Mouse (Mus musculus) CH12.LX (cell line): ENCODE measurements around the gene Kctd5. TPM values are rescaled to one million over a fixed set of nuclear protein-coding genes. Genes with fewer than 3 reads are reported as not detected.

Source experiments
- DNase-seq: peaks from one replicate; pipeline ENCODE4 v3.0.0-alpha.2; 2013; ENCODE audit errors: extremely low read depth
- H3K27ac ChIP-seq: 2 replicates; pipeline ENCODE4 v1.5.1; 2012; ENCODE audit warnings: low read depth, mild to moderate bottlenecking, control low read depth, moderate library complexity; ENCODE audit not compliant: insufficient read depth
- H3K27me3 ChIP-seq: replicated peaks from 2 replicates; pipeline ENCODE3; 2012; ENCODE audit warnings: inconsistent platforms
- H3K36me3 ChIP-seq, 2 experiments: replicated peaks in 1 of 2; 2 replicates each; pipeline versions ENCODE3 to v1.6.1; 2012; ENCODE audit warnings: inconsistent platforms in 1 of 2, low read length in 1 of 2, mild to moderate bottlenecking in 1 of 2, mixed read lengths in 1 of 2, moderate library complexity in 1 of 2; ENCODE audit not compliant: control insufficient read depth in 1 of 2, insufficient read depth in 1 of 2
- H3K4me1 ChIP-seq, 2 experiments: 2 replicates each; pipeline ENCODE4 v1.6.1; 2012; ENCODE audit warnings: inconsistent platforms in 1 of 2, moderate library complexity in 1 of 2; ENCODE audit not compliant: insufficient read depth in 2 of 2, control insufficient read depth in 1 of 2
- H3K4me2 ChIP-seq: 2 replicates; pipeline ENCODE4 v1.6.1; 2012; ENCODE audit warnings: low read depth, mild to moderate bottlenecking, control low read depth; ENCODE audit not compliant: poor library complexity, insufficient read depth, severe bottlenecking
- H3K4me3 ChIP-seq, 3 experiments: fragments of 150-350 bp in 1 of 3; sonication (generic) in 1 of 3; replicated peaks in 1 of 3; 2 replicates each; pipeline versions ENCODE3 to v1.5.1; 2011 to 2012; ENCODE audit warnings: low read depth in 2 of 3, low read length in 2 of 3, mild to moderate bottlenecking in 2 of 3, moderate library complexity in 2 of 3, control low read depth in 1 of 3, improper control_type of control experiment in 1 of 3, inconsistent platforms in 1 of 3, mixed read lengths in 1 of 3; ENCODE audit not compliant: poor library complexity in 1 of 3
- H3K79me2 ChIP-seq: replicated peaks from 2 replicates; pipeline ENCODE4 v1.6.1; 2012; ENCODE audit warnings: mild to moderate bottlenecking, moderate library complexity; ENCODE audit not compliant: control insufficient read depth, poor library complexity, insufficient read depth, severe bottlenecking; ENCODE audit errors: extremely low read depth
- H3K9ac ChIP-seq: 2 replicates; pipeline ENCODE4 v1.6.1; 2012; ENCODE audit warnings: low read depth, mild to moderate bottlenecking, control low read depth, moderate library complexity; ENCODE audit not compliant: insufficient read depth
- H3K9me3 ChIP-seq: replicated peaks from 2 replicates; pipeline ENCODE3; 2012; ENCODE audit warnings: low read length, inconsistent platforms, mixed read lengths
- CHD2 ChIP-seq: IDR thresholded peaks from 2 replicates; pipeline ENCODE4 v1.6.1; 2011; ENCODE audit warnings: low read length, improper control_type of control experiment
- CTCF ChIP-seq, 2 experiments: IDR thresholded peaks in 1 of 2; conservative IDR thresholded peaks in 1 of 2; 2 replicates each; pipeline ENCODE4 v1.5.1; 2011 to 2012; ENCODE audit warnings: low read depth in 2 of 2, low read length in 2 of 2, improper control_type of control experiment in 1 of 2, inconsistent platforms in 1 of 2, mild to moderate bottlenecking in 1 of 2, moderate library complexity in 1 of 2
- ELF1 ChIP-seq: IDR thresholded peaks from 2 replicates; pipeline ENCODE4 v1.6.1; 2014; ENCODE audit warnings: low read depth, mild to moderate bottlenecking, inconsistent platforms, low read length, improper control_type of control experiment
- GABPA ChIP-seq: IDR thresholded peaks from 2 replicates; pipeline ENCODE4 v1.6.1; 2012; ENCODE audit warnings: low read depth, low read length, improper control_type of control experiment, inconsistent platforms; ENCODE audit not compliant: insufficient replicate concordance
- IRF4 ChIP-seq: IDR thresholded peaks from 2 replicates; pipeline ENCODE4 v1.6.1; 2014; ENCODE audit warnings: low read depth, mild to moderate bottlenecking, inconsistent platforms, low read length, improper control_type of control experiment
- KAT2A ChIP-seq: IDR thresholded peaks from 2 replicates; pipeline ENCODE4 v1.6.1; 2012; ENCODE audit warnings: low read length, improper control_type of control experiment, inconsistent platforms; ENCODE audit not compliant: insufficient replicate concordance
- MAFK ChIP-seq: IDR thresholded peaks from 2 replicates; pipeline ENCODE4 v1.6.1; 2011; ENCODE audit warnings: low read length, improper control_type of control experiment; ENCODE audit not compliant: insufficient replicate concordance
- MAX ChIP-seq: IDR thresholded peaks from 2 replicates; pipeline ENCODE4 v1.6.1; 2011; ENCODE audit warnings: low read length, improper control_type of control experiment
- MEF2A ChIP-seq: IDR thresholded peaks from 2 replicates; pipeline ENCODE4 v1.6.1; 2014; ENCODE audit warnings: low read depth, mild to moderate bottlenecking, inconsistent platforms, low read length, improper control_type of control experiment, borderline replicate concordance
- MXI1 ChIP-seq: IDR thresholded peaks from 2 replicates; pipeline ENCODE4 v1.6.1; 2011; ENCODE audit warnings: mild to moderate bottlenecking, low read depth, low read length, improper control_type of control experiment
- PAX5 ChIP-seq: IDR thresholded peaks from 2 replicates; pipeline ENCODE4 v1.6.1; 2012; ENCODE audit warnings: low read length, inconsistent platforms, mixed read lengths
- POLR2A ChIP-seq: IDR thresholded peaks from 2 replicates; pipeline ENCODE4 v1.6.1; 2011; ENCODE audit warnings: low read depth, mild to moderate bottlenecking, improper control_type of control experiment, low read length
- POLR2AphosphoS2 ChIP-seq: IDR thresholded peaks from 2 replicates; pipeline ENCODE4 v1.6.1; 2011; ENCODE audit warnings: low read depth, low read length, improper control_type of control experiment
- SMC3 ChIP-seq: IDR thresholded peaks from 2 replicates; pipeline ENCODE4 v1.6.1; 2011; ENCODE audit warnings: low read depth, low read length, improper control_type of control experiment
- TBP ChIP-seq: conservative IDR thresholded peaks from 2 replicates; pipeline ENCODE4 v1.6.1; 2011; ENCODE audit warnings: low read depth, low read length, improper control_type of control experiment
- UBTF ChIP-seq: IDR thresholded peaks from 2 replicates; pipeline ENCODE4 v1.6.1; 2012; ENCODE audit warnings: low read depth, mild to moderate bottlenecking, inconsistent platforms, low read length, improper control_type of control experiment, moderate library complexity
- USF1 ChIP-seq: IDR thresholded peaks from 2 replicates; pipeline ENCODE4 v1.6.1; 2014; ENCODE audit warnings: low read depth, mild to moderate bottlenecking, inconsistent platforms, low read length, improper control_type of control experiment
- USF2 ChIP-seq: conservative IDR thresholded peaks from 2 replicates; pipeline ENCODE4 v1.6.1; 2011; ENCODE audit warnings: low read depth, low read length, improper control_type of control experiment
- ZC3H11A ChIP-seq: IDR thresholded peaks from 2 replicates; pipeline ENCODE4 v1.6.1; 2012; ENCODE audit warnings: low read depth, mild to moderate bottlenecking, inconsistent platforms, low read length, improper control_type of control experiment
- ZMIZ1 ChIP-seq: IDR thresholded peaks from 2 replicates; pipeline ENCODE4 v1.6.1; 2012; ENCODE audit warnings: low read depth, mild to moderate bottlenecking, inconsistent platforms, low read length, improper control_type of control experiment
- dilution Hi-C: fragments of 300-500 bp; cut with MboI; formaldehyde crosslinking; loops from 2 replicates; pipeline ENCODE4 v1.14.3; 2020; ENCODE audit warnings: low sequenced_read_pairs; ENCODE audit not compliant: extremely low pct_unique_long_range_greater_than_20kb, extremely low pct_ligation_motif_present
- in situ Hi-C: fragments of 300-500 bp; cut with MboI; formaldehyde crosslinking; loops from 3 replicates; pipeline ENCODE4 v1.14.3; 2019; ENCODE audit warnings: low sequenced_read_pairs, low pct_ligation_motif_present, low pct_unique_long_range_greater_than_20kb, mixed read lengths
- polyA plus RNA-seq: library from polyadenylated mRNA; unstranded; fragments of >175 nt; gene quantifications from 2 replicates; pipeline ENCODE4 v1.2.1, GENCODE M21; 2012; ENCODE audit warnings: low read depth; ENCODE audit not compliant: insufficient read length
- total RNA-seq, 2 experiments: library from RNA; depleted of rRNA; stranded (reverse); fragments of 300-350 nt in 1 of 2; fragments of >200 nt in 1 of 2; gene quantifications; 2 replicates each; pipeline ENCODE4 v1.2.3; 2012 to 2014

Gene Kctd5
- total and polyA plus RNA-seq, 3 experiments, result 30.1 to 51.1 (median 44.3) TPM

GRCm38 (mm10) chr17:24057730-24058245, 15.5 kb downstream of the Kctd5 start:
- Histone ChIP-seq H3K27ac (no peak overlapping the region), H3K79me2 (no peaks in the 10 kb centered on the region), H3K4me2 (no peak overlapping the region), H3K4me3 (no peak overlapping the region)
- dilution Hi-C loops, result no loop called here
- in situ Hi-C loops, result no loop called here
- TF ChIP-seq POLR2A (no peak), MEF2A (no peak), GABPA (no peak), MXI1 (no peak), CHD2 (no peak), USF2 (no peak), TBP (no peak), UBTF (no peak), IRF4 (no peak), SMC3 (no peak)
- TF ChIP-seq, all 38 proteins: peak for 0
- Histone ChIP-seq H3K9me3 (no peaks in the 10 kb centered on the region), H3K36me3 (peaks cover 76 to 94% of the 10 kb centered on the region in 2 experiments), H3K27me3 (no peaks in the 10 kb centered on the region), H3K9ac (no peak overlapping the region), H3K4me1 (peaks cover 2 to 7% of the 10 kb centered on the region in 2 experiments; a peak in 1 of 4 replicates)
- DNase-seq, result no peak

- Histone ChIP-seq H3K4me3 (no peak overlapping the region), H3K27me3 (no peaks in the 10 kb centered on the region), H3K36me3 (peaks cover 77 to 93% of the 10 kb centered on the region in 2 experiments), H3K27ac (no peak overlapping the region), H3K9me3 (no peaks in the 10 kb centered on the region), H3K9ac (no peak overlapping the region), H3K4me2 (no peak overlapping the region), H3K79me2 (no peaks in the 10 kb centered on the region), H3K4me1 (peaks cover 2 to 7% of the 10 kb centered on the region in 2 experiments; a peak in 1 of 4 replicates)
- dilution Hi-C loops, result no loop called here
- in situ Hi-C loops, result no loop called here
- DNase-seq, result no peak
- TF ChIP-seq ELF1, result no peak
- no peak for TF ChIP-seq SMC3
- TF ChIP-seq KAT2A, result no peak
- no peak for TF ChIP-seq ZMIZ1
- no peak for TF ChIP-seq MAFK
- TF ChIP-seq CTCF (conservative IDR thresholded peaks at IDR 0.05 in 1 of 2, IDR thresholded peaks at IDR 0.05 in 1 of 2; ENCODE audit: low read depth in 2 of 2, low read length in 2 of 2), result no peak
- TF ChIP-seq MAX, result no peak
- TF ChIP-seq PAX5, result no peak
- TF ChIP-seq TBP, result no peak
- TF ChIP-seq GABPA, result no peak
- TF ChIP-seq ZC3H11A, result no peak
- no peak for TF ChIP-seq USF1
- TF ChIP-seq MEF2A, result no peak
- no peak for TF ChIP-seq POLR2AphosphoS2
Measured at GRCm38 (mm10) chr17:24056636-24057625, 16.4 kb downstream of the Kctd5 start.
